ENCODE assay signal across 1 mouse cellular context in the genomic region with DNA sequence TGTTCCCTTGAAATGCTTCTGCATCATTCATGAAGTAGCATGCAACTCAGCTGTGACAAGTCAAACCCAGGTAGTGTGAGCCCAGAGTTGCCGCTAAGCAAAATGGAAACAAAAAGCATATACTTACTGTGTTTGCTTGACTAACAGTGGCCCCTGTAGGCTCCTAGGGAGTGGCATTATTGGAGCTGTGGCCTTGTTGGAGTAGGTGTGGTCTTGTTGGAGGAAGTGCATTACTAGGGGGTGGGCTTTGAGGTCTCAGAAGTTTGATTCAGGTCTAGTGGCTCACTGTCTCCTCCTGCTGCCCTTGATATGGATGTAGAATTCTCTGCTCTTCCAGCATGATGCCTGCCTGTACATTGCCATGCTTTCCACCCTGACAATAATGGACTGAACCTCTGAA.
TF ChIP-seq lines count a peak whose summit lies in the region.

No protein-coding gene starts in this region.

TF ChIP-seq in MEL, 35 proteins besides CTCF, POLR2A, EP300 and RAD21 (continued from another document):
- TF ChIP-seq CHD1 (IDR thresholded peaks at IDR 0.05; ENCODE audit: low read depth, low read length) (no peak), GATA1 (IDR thresholded peaks at IDR 0.05; ENCODE audit: low read depth, low read length) (no peak), RCOR1 (IDR thresholded peaks at IDR 0.05; ENCODE audit: low read depth, low read length) (no peak), USF1 (IDR thresholded peaks at IDR 0.05; ENCODE audit: low read depth, low read length) (no peak), TBP (IDR thresholded peaks at IDR 0.05; ENCODE audit: low read depth, low read length) (no peak), MYB (IDR thresholded peaks at IDR 0.05; ENCODE audit: low read depth, low read length) (no peak), MYC (IDR thresholded peaks at IDR 0.05; ENCODE audit: low read depth, low read length) (no peak), CHD2 (IDR thresholded peaks at IDR 0.05; ENCODE audit: low read length) (no peak), GABPA (IDR thresholded peaks at IDR 0.05; ENCODE audit: low read depth, low read length) (no peak), UBTF (IDR thresholded peaks at IDR 0.05; ENCODE audit: borderline replicate concordance, insufficient read depth, low read depth, low read length) (no peak), ETS1 (IDR thresholded peaks at IDR 0.05; ENCODE audit: low read depth, low read length) (no peak), NRF1 (IDR thresholded peaks at IDR 0.05; ENCODE audit: insufficient read depth, low read depth, low read length, poor library complexity, severe bottlenecking) (no peak), USF2 (IDR thresholded peaks at IDR 0.05; ENCODE audit: borderline replicate concordance in 1 of 2, insufficient read depth in 1 of 2, low read depth in 1 of 2, low read length in 2 of 2) (no peak), HCFC1 (IDR thresholded peaks at IDR 0.05; ENCODE audit: low read depth, low read length) (no peak)
TF ChIP-seq in MEL: peak in this region for 0.
